Comparison of ENCODE assay signal across 18 mouse cellular contexts in genomic region chr11:50472161-50472939, GRCm38 (mm10).
"Had no signal": no experiment of that assay in that cellular context is flagged by ENCODE, and none has a peak within 500 bp of the region (broad histone marks: within the 10 kb centered on the region; RNA-seq: fewer than 3 reads in every experiment).

No protein-coding gene starts in this region.

- DNase-seq: lung, adult 18-20 months; lung, embryonic 14.5 days; lung, postnatal 10 days; lung, postnatal 4 days; midbrain, embryonic 14.5 days; retina, postnatal 1 day; right cerebral cortex, postnatal 25 days; right cerebral cortex, postnatal 4 days; spleen, adult 18-20 months; thymus, adult 18-20 months; thymus, postnatal 14 days; thymus, postnatal 36 days had no signal

- H3K4me1 ChIP-seq: midbrain, embryonic 10.5 days had no signal

- H3K27ac ChIP-seq: midbrain, embryonic 10.5 days; midbrain, embryonic 12.5 days; neural tube, embryonic 13.5 days; neural tube, embryonic 15.5 days had no signal

- H3K36me3 ChIP-seq: midbrain, embryonic 10.5 days; midbrain, embryonic 12.5 days; neural tube, embryonic 13.5 days; neural tube, embryonic 15.5 days had no signal

- H3K4me2 ChIP-seq: lung, embryonic 14.5 days; midbrain, embryonic 12.5 days; neural tube, embryonic 13.5 days; neural tube, embryonic 15.5 days had no signal

- H3K27me3 ChIP-seq: midbrain, embryonic 12.5 days; neural tube, embryonic 13.5 days; neural tube, embryonic 15.5 days had no signal

- ATAC-seq: midbrain, embryonic 16.5 days had no signal

- H3K9ac ChIP-seq: lung, embryonic 14.5 days; midbrain, embryonic 12.5 days; neural tube, embryonic 13.5 days; neural tube, embryonic 15.5 days had no signal

- H3K4me3 ChIP-seq: midbrain, embryonic 10.5 days; midbrain, embryonic 12.5 days; myocyte; neural tube, embryonic 13.5 days; neural tube, embryonic 15.5 days had no signal
